Mouse (Mus musculus) midbrain, embryonic 14.5 days (tissue): Measurements from ENCODE around the gene Pde4c. TPM values are rescaled to one million over a fixed set of nuclear protein-coding genes. Genes with fewer than 3 reads are reported as not detected.

Experiments used
- ATAC-seq: fragments of 200-750 bp; cut with Nextera tagmentation; 2 replicates; pipeline ENCODE4 v1.8.0; 2017; ENCODE audit warnings: moderate number of reproducible peaks, moderate library complexity; ENCODE audit not compliant: low FRiP score, low TSS enrichment
- DNase-seq: peaks from one replicate; pipeline ENCODE4 v3.0.0-alpha.2; 2015
- H3K27ac ChIP-seq: fragments of 300-500 bp; sonication (generic); replicated peaks from 2 replicates; pipeline ENCODE4 v1.5.1; 2014; ENCODE audit warnings: mild to moderate bottlenecking, low read depth, low read length, moderate library complexity
- H3K27me3 ChIP-seq: fragments of 300-500 bp; sonication (generic); 2 replicates; pipeline ENCODE4 v1.6.1; 2014; ENCODE audit warnings: low read length, control low read depth, mixed read lengths; ENCODE audit not compliant: control insufficient read depth, insufficient read depth
- H3K36me3 ChIP-seq: fragments of 300-500 bp; sonication (generic); 2 replicates; pipeline ENCODE4 v1.6.1; 2014; ENCODE audit warnings: low read length, control low read depth; ENCODE audit not compliant: control insufficient read depth, insufficient read depth
- H3K4me1 ChIP-seq: fragments of 300-500 bp; sonication (generic); 2 replicates; pipeline ENCODE4 v1.6.1; 2014; ENCODE audit warnings: mild to moderate bottlenecking, antibody characterized with exemption, low read length, control low read depth; ENCODE audit not compliant: control insufficient read depth, insufficient read depth
- H3K4me2 ChIP-seq: fragments of 300-500 bp; sonication (generic); 2 replicates; pipeline ENCODE4 v1.6.1; 2014; ENCODE audit warnings: mild to moderate bottlenecking, low read length, moderate library complexity
- H3K4me3 ChIP-seq: fragments of 300-500 bp; sonication (generic); replicated peaks from 2 replicates; pipeline ENCODE4 v1.5.1; 2014; ENCODE audit warnings: low read depth, low read length
- H3K9ac ChIP-seq: fragments of 300-500 bp; sonication (generic); replicated peaks from 2 replicates; pipeline ENCODE4 v1.6.1; 2014; ENCODE audit warnings: mild to moderate bottlenecking, low read length, moderate library complexity
- H3K9me3 ChIP-seq: fragments of 300-500 bp; sonication (generic); 2 replicates; pipeline ENCODE4 v1.6.1; 2016; ENCODE audit warnings: low read length, control low read depth, mixed read lengths; ENCODE audit not compliant: control insufficient read depth
- WGBS: fragments of 180-500 bp; shearing (Covaris S2); extraction: QIAGEN DNeasy Blood & Tissue Kit; methylation state at CpG from one replicate; pipeline ENCODE4 v1.1.7; 2014; 5-methylcytosine and 5-hydroxymethylcytosine counted together
- polyA plus RNA-seq: library from polyadenylated mRNA; unstranded; fragments of >200 nt; fragmentation: Nextera tagmentation; extraction: Ambion mirVana; gene quantifications from 2 replicates; pipeline ENCODE4 v1.2.1, GENCODE M21; 2014

Pde4c gene
- polyA plus RNA-seq, 1 experiment from 2014 or later: 0.24 TPM

DNA sequence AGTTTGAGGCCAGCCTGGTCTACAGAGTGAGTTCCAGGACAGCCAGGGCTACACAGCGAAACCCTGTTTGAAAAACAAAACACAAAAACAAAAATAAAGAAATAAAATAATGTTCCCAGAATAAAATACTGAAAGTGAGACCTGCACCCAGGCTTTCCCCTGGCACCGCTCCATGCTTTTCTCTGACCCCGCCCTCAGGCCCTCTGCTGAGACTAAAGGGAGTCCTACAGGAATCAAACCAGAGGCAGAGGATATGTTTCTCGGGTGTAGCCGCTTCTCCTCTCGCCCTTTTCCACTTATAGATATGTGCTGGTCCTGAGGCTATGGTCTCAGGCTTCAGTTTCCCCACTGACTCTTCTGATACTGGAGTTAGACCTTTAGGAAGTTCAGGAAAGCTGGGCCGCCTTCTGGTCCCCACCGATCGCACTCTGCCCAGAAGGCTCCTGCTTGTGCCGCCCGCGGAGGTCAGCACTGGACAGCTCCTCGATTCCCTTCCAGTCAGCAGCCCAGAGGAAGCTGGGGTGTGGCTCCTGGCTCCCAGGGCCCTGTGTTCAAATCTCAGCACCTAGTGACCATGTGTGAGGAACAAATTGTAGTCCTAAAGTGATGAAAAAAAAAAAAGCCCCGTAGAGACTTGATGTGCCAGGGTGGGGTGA is 2.4 kb downstream of the Pde4c start:
- Histone ChIP-seq H3K27me3 (peaks cover 19% of the 10 kb centered on the region), H3K4me1 (no peaks in the 10 kb centered on the region), H3K4me3 (no peak overlapping the region), H3K36me3 (no peaks in the 10 kb centered on the region), H3K9me3 (no peaks in the 10 kb centered on the region), H3K27ac (no peak overlapping the region), H3K9ac (no peak overlapping the region), H3K4me2 (no peak overlapping the region)
- ATAC-seq (no peak), DNase-seq (no peak)
- WGBS: 33% methylated on average over 14 of the region's 14 CpGs

DNA sequence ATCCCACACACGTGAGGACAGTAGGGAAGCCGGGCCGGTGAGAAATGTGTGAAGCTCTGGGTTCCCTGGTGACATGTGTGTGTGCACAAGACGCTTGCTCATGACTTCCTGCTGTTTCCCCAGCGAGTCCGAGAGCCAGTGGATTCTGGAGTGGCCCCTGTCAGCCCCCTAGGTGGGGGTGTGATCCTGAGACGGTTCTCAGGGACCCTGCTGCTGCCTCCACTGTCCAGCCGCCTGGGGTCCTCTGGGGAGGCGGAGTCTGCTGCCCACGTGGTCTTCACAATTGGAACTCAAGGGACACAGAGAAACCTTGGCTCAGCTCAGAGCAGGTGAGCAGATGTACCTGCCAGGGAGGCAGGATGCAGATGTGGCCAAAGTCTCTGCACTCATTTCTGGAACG is 3.2 kb downstream of the Pde4c start:
- no peaks in the 10 kb centered on the region for H3K4me1 ChIP-seq
- no peak overlapping the region for H3K4me3 ChIP-seq
- WGBS: 46% methylated on average over 11 of the region's 11 CpGs
- H3K4me2 ChIP-seq: no peak overlapping the region
- no peaks in the 10 kb centered on the region for H3K36me3 ChIP-seq
- H3K9me3 ChIP-seq: no peaks in the 10 kb centered on the region
- DNase-seq: no peak
- no peak overlapping the region for H3K9ac ChIP-seq
- H3K27ac ChIP-seq: no peak overlapping the region
- no peak for ATAC-seq
- H3K27me3 ChIP-seq: peaks cover 19% of the 10 kb centered on the region

- DNase-seq: no peak
Measured at GRCm38 (mm10) chr8:70729808-70730475, 6.4 kb downstream of the Pde4c start.

GRCm38 (mm10) chr8:70730956-70731355 is 7.4 kb downstream of the Pde4c start:
- DNase-seq: no peak
- H3K4me1 ChIP-seq: no peaks in the 10 kb centered on the region
- peaks cover 23% of the 10 kb centered on the region for H3K27me3 ChIP-seq
- 83% methylated on average over 4 of the region's 4 CpGs for WGBS
- H3K27ac ChIP-seq: no peak overlapping the region
- ATAC-seq: no peak
- H3K36me3 ChIP-seq: no peaks in the 10 kb centered on the region
- H3K4me2 ChIP-seq: no peak overlapping the region
- H3K4me3 ChIP-seq: no peak overlapping the region
- H3K9me3 ChIP-seq: no peaks in the 10 kb centered on the region
- no peak overlapping the region for H3K9ac ChIP-seq

More at GRCm38 (mm10) chr8:70729808-70730475, 6.4 kb downstream of the Pde4c start:
- H3K36me3 ChIP-seq: no peaks in the 10 kb centered on the region
- no peak overlapping the region for H3K4me3 ChIP-seq
- H3K9me3 ChIP-seq: no peaks in the 10 kb centered on the region
- peaks cover 23% of the 10 kb centered on the region for H3K27me3 ChIP-seq
- peak overlapping the region; percentile 38 for H3K4me2 ChIP-seq
- WGBS: 6% methylated on average over 34 of the region's 34 CpGs
- no peak for ATAC-seq
- H3K9ac ChIP-seq: 0 out of 2 replicates have a peak overlapping the region, but pooled peaks have one; percentile 12
- H3K4me1 ChIP-seq: no peaks in the 10 kb centered on the region
- no peak overlapping the region for H3K27ac ChIP-seq

DNA sequence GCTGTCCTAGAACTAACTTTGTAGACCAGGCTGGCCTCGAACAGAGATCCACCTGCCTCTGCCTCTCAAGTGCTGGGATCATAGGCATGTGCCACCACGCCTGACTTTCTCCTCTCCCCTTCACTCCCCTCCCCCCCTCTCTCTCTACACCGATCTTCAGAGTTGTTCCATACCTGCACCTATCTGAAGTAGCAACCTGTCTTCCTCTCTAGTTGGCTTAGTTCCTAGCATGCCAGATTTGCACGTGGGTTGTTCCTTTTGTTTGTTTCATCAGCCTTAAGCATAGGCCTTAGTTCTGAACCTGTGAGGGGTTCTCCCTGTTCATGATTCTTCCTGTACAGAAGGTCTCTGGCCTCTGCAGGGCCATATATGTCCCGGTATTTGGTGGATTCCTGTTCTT is 14.2 kb downstream of the Pde4c start:
- WGBS: 72% methylated on average over 5 of the region's 5 CpGs
- no peaks in the 10 kb centered on the region for H3K4me1 ChIP-seq
- H3K9ac ChIP-seq: no peak overlapping the region
- H3K4me2 ChIP-seq: no peak overlapping the region
- ATAC-seq (no peak), DNase-seq (no peak)
- H3K4me3 ChIP-seq: no peak overlapping the region
- peaks cover 6% of the 10 kb centered on the region; the same call in 1 of the 2 replicates for H3K27me3 ChIP-seq
- no peak overlapping the region for H3K27ac ChIP-seq
- H3K9me3 ChIP-seq: no peaks in the 10 kb centered on the region
- H3K36me3 ChIP-seq: no peaks in the 10 kb centered on the region

GRCm38 (mm10) chr8:70738211-70738610 is 14.7 kb downstream of the Pde4c start:
- DNase-seq (no peak), ATAC-seq (no peak)
- H3K4me2 ChIP-seq: no peak overlapping the region
- 0 out of 2 replicates have a peak, but pooled peaks cover under 1% of the 10 kb centered on the region for H3K4me1 ChIP-seq
- 75% methylated on average over 3 of the region's 3 CpGs for WGBS
- no peak overlapping the region for H3K27ac ChIP-seq
- H3K36me3 ChIP-seq: no peaks in the 10 kb centered on the region
- no peaks in the 10 kb centered on the region for H3K9me3 ChIP-seq
- H3K27me3 ChIP-seq: peaks cover 11% of the 10 kb centered on the region
- no peak overlapping the region for H3K9ac ChIP-seq
- H3K4me3 ChIP-seq: no peak overlapping the region

GRCm38 (mm10) chr8:70741661-70742060 is 18.1 kb downstream of the Pde4c start:
- Histone ChIP-seq H3K27ac (no peak overlapping the region), H3K27me3 (peaks cover 28% of the 10 kb centered on the region), H3K9me3 (no peaks in the 10 kb centered on the region), H3K9ac (no peak overlapping the region), H3K4me2 (no peak overlapping the region), H3K4me1 (0 out of 2 replicates have a peak, but pooled peaks cover 3% of the 10 kb centered on the region), H3K4me3 (no peak overlapping the region), H3K36me3 (no peaks in the 10 kb centered on the region)
- 67% methylated on average over 5 of the region's 5 CpGs for WGBS
- ATAC-seq: peak; percentile 10; the same call in 1 of the 2 replicates
- DNase-seq: no peak

DNA sequence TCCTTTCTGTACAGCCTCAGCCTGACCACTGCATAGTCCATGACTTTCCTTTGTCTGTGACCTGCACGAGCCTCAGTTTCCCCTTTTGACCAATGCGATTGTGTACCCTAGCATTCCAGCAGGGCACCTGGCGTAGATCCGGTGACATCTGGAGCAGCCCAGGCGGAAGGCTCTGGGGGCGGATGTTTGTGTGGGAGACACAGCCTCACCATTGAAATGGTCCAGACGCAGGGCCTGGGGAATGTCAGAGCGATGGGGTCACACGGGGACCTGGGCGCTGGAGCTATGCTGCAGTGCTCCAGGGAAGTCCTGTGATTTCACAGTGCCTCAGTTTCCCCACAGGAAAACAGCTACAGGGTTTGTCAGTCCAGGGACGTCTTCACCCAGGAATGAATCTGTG is 18.7 kb downstream of the Pde4c start:
- no peaks in the 10 kb centered on the region for H3K36me3 ChIP-seq
- 0 out of 2 replicates have a peak, but pooled peaks cover 3% of the 10 kb centered on the region for H3K4me1 ChIP-seq
- H3K4me3 ChIP-seq: no peak overlapping the region
- no peak overlapping the region for H3K4me2 ChIP-seq
- H3K9me3 ChIP-seq: no peaks in the 10 kb centered on the region
- no peak overlapping the region for H3K9ac ChIP-seq
- no peak overlapping the region for H3K27ac ChIP-seq
- DNase-seq (no peak), ATAC-seq (0 out of 2 replicates have a peak, but pooled peaks have one; percentile 39)
- H3K27me3 ChIP-seq: peaks cover 28% of the 10 kb centered on the region
- WGBS: 81% methylated on average over 11 of the region's 11 CpGs
